Mouse (Mus musculus): ENCODE results near the gene Mpig6b.

Mpig6b gene

DNA sequence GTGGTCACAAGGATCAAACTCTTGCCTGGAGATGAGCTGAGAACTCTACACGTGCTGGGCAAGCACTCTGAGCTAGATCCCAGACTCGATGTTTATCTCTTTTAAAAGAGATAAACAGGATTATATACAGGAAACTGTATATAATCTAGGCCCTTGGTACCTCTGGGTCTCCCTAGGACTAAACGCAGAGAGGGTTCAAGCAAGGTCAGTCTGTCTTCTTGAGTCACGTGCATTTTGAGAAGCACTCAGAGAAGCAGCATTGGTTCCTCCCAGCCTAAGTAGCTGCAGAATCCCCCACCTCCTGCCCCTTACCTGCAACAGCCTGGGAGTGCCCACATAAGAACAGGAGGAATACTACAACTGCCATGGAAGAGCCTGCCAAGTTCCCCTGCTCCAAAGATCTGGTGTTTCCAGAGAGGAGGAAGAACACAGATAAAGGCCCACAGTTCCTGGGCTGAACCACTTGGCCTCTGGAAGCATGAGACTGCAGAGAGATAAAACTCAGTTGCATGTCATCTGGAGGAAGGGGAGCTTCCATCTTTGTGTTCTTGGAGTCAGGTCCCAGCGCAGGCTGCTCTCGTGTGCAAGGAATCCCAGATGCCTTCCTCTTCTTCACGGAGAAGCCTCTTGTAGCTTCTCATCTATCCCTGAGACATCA, 19.4 kb upstream of the Mpig6b start, which contains the start of gene Ly6g6f:
Ly6g6f (minus strand) TSS at position 403 of the 658 bp plus-strand sequence.
- no peak for DNase-seq (ENCODE audit: low spot score in 2 of 2)

DNA sequence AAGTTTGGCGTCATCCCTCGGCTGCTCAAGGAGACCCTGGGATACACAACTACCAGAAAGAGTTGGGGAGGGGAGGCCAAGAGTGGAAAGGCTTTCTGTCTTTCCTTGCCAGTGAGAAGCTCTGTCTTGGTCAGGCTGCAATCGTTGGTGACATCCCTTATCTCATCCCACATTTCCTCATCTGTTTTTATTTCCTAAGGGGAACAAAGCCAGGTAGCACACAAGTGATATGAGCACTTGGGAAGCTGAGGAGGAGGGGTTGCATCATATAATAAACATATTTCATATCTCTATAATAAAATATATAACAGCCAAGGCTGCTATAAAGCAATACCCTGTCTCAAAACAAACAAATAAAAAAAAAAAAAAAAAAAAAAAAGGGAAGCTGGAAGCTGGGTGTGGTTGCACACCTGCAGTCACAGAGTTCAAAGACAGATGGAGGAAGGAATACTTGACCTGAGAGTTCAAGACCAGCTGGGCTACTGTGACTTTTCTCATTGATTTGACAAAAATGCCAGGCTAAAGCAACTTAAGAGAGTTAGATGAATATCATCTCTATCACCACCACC, 18.0 kb upstream of the Mpig6b start:
- no peak for DNase-seq (ENCODE audit: low spot score in 2 of 2)

DNA sequence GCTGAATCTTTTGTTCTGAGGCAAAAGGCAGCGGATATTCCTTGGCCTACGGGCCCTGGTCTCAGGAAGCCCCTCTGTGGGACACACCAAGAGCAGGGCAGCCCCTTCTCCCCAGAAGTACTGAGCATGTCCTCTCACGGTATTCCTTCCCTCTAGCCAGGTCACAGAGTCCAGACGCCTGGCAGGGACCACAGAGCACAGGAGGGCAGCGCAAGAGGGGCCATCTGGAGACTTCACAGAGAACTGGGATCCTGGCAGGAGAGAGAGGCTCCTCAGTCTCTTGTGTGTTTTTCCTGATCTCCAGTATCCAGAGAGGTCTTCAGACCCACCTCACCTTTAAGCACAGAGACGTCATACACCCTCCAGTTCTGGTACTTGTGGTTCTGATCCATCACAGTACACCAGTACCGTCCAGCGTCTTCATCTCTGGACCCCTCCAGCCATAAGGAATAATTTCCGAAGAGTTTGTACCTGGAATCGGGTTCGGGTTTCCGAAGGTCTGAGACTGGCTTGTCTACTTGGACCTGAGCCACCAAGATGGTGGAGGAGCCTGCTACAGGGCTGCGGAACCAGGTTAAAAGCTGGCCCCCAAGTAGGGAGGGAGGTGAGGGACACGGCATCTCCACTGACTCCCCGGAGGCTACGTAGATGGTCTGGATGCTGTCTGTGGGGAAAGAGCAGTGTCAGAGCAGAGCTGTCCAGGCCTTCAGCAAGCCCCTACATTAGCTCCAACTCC, 17.0 kb upstream of the Mpig6b start:
- DNase-seq (ENCODE audit: low spot score in 2 of 2): no peak

DNA sequence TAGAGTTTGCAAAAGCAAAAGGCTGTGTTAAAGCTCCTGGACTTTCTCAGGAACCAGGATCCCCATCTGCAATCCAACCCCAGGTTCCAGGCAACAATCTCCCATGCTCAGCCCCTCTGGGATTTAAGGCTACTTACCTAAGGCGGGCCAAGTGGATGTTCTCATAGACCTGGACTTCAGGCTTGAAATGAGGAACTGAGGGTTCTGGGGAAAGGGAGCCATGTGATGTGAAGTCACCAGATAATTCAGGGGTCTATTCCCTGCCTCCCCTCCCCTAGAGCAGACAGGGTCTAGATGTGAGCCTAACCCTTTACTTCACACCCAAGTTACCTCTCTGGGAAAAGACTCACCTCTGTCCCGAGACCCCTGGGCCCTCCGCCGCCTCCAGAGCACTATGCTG, 14.7 kb upstream of the Mpig6b start:
- no peak for DNase-seq (ENCODE audit: low spot score in 2 of 2)

DNA sequence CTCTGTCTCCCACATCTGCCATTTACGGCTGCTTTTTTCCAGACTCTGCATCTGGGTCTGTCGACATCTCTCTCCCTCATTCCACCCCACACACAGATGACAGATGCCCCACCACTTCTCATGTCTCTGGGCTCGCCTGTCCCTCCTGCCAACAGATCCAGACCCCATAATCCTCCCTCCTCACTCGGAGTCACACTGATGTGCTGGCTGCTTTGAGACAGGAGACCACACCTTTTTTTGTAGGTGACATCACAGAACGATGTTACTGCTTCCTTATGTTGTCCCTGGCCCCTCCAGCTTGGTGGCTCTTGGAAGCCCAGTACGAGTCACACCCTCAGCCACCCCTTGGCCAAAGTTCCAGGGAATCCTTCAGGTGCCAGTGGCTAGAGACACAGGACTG, 14.3 kb upstream of the Mpig6b start:
- DNase-seq (ENCODE audit: low spot score in 2 of 2): no peak

DNA sequence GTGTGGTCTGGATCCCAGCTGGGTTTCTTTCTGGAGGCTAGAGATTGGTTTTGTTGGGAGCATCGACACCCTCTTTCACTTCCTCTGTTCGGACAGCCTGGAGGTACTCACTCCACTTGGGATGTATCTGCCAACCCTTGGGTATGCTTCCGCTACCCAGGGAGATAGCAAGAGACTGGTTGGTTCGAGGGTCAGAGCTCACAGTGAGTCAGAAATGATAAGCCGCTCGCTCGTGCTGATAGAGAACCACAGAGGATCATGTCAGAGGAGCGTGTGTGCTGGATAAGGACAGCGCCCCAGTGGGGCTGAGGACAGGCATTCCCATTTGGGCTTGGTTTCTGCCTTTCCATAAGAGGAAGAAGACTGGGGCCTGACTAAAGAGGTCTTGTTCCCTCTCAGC, 13.8 kb upstream of the Mpig6b start:
- DNase-seq (ENCODE audit: low spot score in 2 of 2): no peak

DNA sequence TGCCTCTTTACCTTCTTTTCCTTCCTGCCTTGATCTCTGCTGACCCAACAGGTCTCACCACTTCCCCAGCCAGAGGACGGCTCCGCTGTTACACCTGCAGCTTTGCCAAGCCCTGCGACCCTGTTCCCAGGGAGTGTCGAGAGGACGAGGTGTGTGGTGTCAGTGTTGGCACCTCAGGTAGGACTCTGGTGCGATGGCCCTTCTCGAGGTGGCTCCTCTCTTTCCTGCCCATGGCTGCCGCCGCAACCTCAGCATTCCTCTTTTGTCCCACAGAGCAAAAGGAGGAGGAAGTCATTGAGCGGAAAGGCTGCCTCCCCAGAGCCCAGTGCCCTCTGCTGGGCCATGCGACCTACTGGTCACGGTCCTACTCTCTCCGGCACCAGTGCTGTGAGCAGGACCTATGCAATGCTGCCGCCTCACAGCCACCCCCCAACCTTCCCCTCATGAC, 11.8 kb upstream of the Mpig6b start, which contains the start of gene Ly6g6d:
Ly6g6d (minus strand) TSS at position 280 of the 448 bp plus-strand sequence.
- no peak for DNase-seq (ENCODE audit: low spot score in 2 of 2)

DNA sequence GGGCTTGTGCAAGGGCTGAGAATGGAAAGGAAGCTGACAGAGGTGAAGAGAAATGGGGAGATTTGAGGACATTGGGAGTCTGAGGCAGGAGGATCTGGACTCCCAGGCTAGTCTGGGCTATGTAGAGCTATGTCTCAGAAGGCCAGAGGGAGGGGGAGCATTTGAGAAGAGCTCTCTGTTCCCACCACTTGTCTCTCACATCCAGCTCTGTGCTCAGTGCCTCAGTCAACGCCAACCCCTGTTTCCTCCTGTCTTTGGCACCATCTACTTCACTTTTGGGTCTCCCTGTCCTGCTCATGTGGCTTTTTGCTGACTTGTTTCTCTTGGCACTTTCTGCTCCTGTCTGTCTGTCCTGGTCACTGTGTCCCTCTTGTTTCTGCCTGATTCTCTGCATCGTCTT, 11.3 kb upstream of the Mpig6b start:
- no peak for DNase-seq (ENCODE audit: low spot score in 2 of 2)

DNA sequence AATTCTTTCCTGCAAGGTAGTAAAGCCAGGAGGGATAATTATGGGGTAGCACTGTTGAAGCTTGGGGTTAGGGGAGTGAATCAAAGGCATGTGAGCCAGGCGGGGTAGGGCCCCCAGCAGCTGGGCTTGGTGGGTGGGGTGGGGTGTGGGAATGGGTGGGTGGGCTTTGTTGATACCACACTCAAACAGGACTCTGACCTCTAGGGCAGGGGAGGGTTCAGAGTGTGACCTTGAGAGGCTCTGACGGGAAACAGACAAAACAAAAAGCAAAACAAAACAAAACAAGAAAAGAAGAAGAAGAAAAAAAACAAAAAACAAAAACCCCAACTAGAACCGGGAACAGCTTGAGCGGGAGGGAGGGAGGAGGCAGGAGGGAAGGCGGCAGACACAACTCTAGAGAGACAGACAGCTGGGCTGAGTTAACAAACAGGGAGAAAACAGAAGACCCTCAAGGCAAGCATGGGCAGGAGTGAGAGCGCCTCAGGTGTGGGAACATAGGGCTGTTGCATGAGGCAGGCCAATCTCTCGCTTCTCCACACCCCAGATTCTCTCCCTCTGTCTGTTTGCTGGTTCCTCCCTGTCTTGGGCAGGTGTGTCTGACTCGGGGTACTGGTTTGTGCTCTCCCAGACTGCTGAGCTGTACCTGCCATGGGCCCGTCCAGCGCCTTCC, 10.7 kb upstream of the Mpig6b start, which contains the start of gene Ly6g6e:
Ly6g6e (plus strand) TSS at position 396 of the 670 bp plus-strand sequence.
- no peak for DNase-seq (ENCODE audit: low spot score in 2 of 2)

DNA sequence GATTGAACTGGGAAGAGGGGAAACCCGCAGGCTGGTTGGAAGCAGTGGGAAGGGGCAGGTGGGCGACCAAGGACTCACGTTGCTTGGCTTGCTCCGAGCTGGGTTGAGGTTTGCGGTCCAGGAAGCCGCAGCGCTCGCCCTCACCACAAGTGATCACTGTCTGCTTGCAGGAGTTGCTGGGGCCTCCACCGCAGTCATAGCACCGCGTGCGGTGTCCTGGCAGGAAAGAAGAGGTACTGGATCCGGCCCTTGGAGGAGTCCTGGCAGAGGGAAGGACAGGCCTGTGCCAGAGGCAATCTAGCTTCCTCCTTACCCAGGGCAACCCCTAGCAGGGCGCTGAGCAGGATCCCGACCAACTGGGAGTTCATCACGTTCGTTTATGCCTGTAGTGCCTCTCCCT, 8.1 kb upstream of the Mpig6b start:
- no peak for DNase-seq (ENCODE audit: low spot score in 2 of 2)

DNA sequence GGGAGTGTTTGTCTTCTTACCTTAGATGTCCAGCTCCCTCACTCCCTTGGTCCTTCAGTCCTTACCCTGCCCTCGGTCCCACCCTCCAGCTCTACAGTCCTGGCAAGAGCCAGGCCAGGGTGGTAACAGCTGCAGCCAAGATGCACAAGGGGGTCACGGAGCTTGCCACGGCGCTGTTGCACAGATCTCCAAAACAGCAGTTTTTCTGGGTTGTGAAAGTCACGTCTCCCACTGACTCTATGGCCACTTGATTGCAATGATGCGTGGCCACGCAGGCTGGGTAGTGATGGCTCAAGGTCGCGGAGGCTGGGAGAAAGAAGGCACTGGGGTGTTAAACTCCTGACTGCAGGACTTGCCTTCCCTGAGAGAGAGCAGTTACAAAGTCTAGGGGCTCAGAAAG, 5.5 kb upstream of the Mpig6b start:
- DNase-seq (ENCODE audit: low spot score in 2 of 2): no peak

DNA sequence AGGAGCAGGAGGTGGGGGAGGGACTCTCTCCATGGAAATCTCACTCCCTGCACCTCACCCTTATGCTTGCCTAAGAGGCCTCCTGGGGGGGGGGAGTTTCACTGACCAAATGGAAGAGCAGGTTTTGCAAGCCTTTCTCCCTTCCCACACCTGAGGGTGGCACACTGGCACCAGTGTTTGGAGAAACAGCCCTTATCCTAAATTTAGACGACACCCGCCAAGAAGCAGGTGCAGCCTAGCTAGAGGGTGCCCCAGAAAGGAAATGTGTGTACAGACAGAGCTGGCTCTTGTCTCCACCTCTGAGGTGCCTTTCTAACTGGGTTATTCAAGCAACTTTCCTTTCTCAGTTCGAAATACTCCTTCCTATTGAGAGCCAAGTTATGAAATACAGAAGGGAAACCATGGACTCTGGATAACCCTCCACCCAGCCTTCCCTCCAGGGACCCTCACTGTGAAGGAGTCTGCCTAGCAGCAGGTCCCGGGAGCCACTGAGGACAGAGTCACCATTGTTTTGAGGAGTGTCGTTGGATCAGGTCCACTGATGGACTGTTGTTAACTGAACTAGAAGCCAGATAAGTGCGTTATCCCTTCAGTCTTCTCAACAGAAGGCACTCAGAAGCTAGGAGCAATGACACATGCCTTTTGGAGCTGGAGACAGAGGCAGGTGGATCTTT, 4.7 kb upstream of the Mpig6b start:
- DNase-seq (ENCODE audit: low spot score in 2 of 2): no peak

DNA sequence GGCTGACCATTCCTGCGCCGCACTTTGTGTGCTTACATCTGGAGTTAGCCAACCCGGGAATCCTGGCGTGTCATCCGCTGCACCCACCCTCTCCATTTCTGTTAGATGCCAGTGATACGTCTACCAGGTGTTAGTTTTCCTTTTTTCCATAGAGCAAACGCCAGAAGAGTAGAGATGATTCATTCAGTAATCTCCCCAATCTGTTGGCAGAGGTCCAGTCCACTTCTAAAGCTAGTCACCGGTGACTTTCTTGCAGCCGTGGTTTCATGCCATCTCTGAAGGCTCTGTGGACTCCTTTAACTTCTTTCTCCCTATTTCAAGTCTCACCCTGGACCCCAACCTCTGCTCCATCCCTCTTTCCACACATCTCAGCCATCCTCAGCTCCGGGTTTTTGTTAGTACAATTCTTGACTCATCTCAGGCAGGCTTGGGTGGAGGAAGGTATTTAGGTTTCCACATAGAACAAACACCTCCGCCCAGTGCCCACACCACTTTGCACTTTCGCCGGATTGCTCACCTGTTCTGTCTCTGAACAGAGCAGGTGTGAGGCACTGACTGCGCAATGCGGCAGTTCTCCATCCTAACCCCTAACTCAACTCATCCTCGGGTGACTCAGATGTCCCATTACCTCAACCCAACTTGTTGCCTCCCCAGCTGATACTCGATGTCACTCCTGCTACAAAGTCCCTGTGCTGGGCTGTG, 2.4 kb upstream of the Mpig6b start:
- DNase-seq (ENCODE audit: low spot score in 2 of 2): no peak

DNA sequence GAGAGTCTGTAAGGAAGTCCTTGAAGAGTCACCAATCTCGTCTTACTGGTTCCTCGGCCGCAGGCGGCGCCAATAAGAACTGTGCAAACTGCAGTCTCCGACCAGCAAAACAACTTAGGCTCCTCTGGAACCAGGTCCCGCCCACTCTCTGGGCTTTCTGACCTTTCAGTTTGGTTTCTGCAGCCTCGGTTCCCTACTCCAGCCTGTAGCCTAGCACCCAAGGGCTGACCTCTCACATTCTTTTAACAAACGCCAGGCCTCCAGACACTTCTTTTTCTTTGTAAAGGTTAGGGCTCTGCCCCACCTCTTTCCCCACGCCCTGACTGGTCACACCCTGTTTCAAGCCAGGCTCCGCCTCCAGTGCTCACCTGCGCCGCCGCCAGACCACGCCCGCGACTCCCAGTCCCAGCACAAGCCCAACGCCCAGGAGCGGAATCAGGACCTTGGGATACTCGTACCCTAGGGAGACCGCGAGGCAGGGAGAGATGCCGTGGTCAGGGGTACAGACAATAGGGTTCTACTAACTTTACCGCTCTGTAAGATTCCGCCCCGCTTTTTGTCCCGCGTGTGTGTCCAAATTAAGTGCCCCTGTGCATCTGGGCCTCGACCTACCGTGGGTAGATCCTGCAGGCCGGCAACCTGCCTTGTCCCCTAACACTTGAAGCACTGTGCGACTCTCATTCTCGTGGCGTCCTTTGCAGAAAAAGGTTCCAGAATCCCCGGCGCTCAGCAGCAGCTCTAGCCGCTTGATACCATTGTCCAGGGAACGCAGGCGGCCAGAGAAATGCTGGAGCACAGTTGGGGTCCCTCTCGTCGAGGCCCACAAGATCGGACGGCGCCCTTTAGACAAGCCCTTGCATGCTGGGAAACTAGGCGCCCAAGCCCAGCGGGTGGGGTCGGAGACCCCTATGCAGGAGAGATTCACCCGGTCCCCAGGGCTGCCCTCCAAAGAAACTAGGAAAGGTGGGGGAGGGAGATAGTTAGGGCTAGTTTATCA, 735 bp downstream of the Mpig6b start, which contains the start of gene Ly6g6c:
Ly6g6c (plus strand) TSS at position 438 of the 997 bp plus-strand sequence.
- no peak for DNase-seq (ENCODE audit: low spot score in 2 of 2)

DNA sequence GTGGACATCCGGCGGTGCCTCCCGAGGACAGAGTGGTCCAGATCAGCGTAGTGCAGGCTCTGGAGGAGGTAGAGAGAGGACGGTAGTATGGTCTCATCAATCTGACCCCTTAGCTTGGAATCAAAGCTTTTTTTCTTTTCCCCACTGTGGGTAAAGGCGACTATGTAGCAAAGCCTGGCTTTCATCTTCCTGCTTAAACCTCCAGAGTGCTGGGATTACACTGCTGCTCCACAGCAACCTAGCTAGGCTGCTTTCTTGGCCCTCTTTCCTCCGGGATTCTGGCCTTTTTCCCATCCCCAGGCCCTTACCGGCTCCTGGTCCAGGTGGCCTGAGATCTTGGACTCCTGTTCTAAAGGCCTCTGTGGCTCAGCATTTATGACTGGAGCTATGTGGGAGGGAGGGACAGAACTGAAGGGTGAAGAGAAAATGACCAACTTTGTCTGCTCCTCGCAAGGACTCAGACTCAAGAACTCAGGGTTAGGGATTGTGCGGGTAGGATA, 1.6 kb downstream of the Mpig6b start:
- DNase-seq (ENCODE audit: low spot score in 2 of 2): no peak

DNA sequence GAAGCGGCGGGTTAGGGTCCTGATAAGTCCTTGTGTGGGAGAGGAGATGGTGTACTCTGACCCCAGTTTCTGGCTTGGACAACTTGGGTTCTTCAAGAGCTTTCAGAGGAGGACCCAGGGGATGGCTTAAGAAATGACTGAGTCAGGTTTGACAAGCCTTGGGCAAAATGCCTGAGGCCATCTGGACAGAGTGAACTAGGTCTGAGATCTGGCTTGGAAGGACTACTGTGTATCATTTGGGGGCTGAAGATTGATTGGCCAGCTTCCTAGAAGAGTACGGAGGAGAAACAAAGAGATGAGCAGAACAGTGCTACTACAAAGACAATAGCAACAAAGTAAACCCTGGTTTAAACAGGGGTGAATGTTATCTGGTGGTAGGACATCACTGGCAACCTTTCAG, 2.5 kb downstream of the Mpig6b start:
- DNase-seq (ENCODE audit: low spot score in 2 of 2): no peak

DNA sequence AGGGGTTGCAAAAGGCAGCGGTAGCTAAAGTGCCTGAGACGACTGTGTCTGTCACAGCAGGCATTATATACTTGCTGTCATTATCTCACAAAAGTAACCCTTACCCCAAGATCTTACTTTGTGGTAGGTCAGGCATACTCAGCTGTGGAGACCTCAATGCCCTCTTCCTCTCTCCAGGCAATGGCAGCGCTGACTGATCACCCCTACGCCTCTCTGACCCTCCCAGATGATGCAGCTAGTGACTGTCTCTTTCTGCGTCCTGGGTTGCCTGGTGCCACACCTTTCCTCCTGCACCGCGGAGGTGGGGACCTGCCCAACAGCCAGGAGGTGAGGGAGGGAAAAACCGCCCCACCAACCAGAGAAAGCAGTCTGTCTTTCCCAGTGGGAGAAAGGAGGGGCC, 4.7 kb downstream of the Mpig6b start:
- DNase-seq (ENCODE audit: low spot score in 2 of 2): no peak

DNA sequence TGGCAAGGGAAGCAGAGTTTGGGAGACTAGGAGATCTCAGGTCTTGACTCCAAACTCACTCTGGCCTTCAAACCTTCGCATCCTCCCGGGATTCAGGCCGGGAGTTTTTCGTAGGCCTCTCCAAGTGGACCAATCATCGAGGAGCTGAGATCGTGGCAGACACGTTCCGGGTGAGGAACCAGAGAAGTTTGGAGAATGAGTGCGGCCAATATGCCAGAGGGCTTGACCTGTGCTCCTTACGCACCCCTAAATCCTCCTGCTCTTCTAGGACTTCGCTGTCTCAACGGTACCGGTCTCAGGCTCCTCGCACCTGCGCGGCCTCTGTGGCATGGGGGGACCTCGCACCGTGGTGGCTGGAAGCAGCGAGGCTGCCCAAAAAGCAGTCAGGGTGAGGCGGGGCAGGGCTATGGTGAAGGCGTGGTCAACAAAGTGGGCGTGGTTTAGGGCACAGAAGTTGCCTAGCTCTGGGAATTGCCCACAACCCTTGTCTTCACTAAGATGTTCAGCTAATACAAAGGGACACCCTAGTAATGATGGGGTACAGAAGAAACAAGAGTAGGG, 5.2 kb downstream of the Mpig6b start:
- DNase-seq (ENCODE audit: low spot score in 2 of 2): no peak

DNA sequence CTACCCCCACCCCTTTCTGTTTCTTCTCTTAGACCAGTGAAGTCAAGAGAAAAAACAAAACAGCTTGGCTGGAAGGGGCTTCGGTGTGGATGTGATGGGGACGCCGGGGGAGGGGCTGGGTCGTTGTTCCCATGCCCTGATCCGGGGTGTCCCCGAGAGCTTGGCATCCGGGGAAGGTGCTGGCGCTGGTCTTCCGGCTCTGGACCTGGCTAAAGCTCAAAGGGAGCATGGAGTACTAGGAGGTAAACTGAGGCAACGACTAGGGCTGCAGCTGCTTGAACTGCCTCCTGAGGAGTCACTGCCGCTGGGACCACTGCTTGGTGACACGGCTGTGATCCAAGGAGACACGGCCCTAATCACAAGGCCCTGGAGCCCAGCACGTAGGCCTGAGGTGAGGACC, 5.9 kb downstream of the Mpig6b start:
- no peak for DNase-seq (ENCODE audit: low spot score in 2 of 2)
